Mouse (Mus musculus): ENCODE results near the gene Rpl13. TPM values are rescaled to one million over a fixed set of nuclear protein-coding genes. Genes with fewer than 3 reads are reported as not detected.

The Rpl13 gene
- polyA plus RNA-seq, 1 experiment from 2014 or later = 513 TPM

GRCm38 (mm10) chr8:123150737-123151171 is 48.6 kb downstream of the Rpl13 start:
- Histone ChIP-seq H3K4me3 (ENCODE audit: inconsistent target) (no peak overlapping the region), H3K36me3 (ENCODE audit: inconsistent target) (no peaks in the 10 kb centered on the region), H3K79me2 (ENCODE audit: inconsistent target) (no peaks in the 10 kb centered on the region), H3K27ac (no peak overlapping the region)
- 43% methylated on average over 9 of the region's 9 CpGs for WGBS (ENCODE audit: missing documents)

Other genes with a start within 250 kb of the Rpl13 start
- gene Ankrd11, start 60.1 kb upstream of the Rpl13 start, polyA plus RNA-seq (2018) = 32.7 to 46.6 TPM (median 36.7 TPM) in 3 replicates
- 28.2 to 39.2 TPM (median 32.3 TPM) in 3 replicates for gene Spg7, start 39.4 kb upstream of the Rpl13 start, polyA plus RNA-seq (2018)
- not detected in 3 replicates for gene Cpne7, start 15.0 kb downstream of the Rpl13 start, polyA plus RNA-seq (2018)
- not detected in 3 replicates for gene Sult5a1, start 56.0 kb downstream of the Rpl13 start, polyA plus RNA-seq (2018)
- not detected in 3 replicates for gene Dpep1, start 83.9 kb downstream of the Rpl13 start, polyA plus RNA-seq (2018)
- 35.0 to 103 TPM (median 101 TPM) in 3 replicates for gene Chmp1a, start 110.4 kb downstream of the Rpl13 start, polyA plus RNA-seq (2018)
- 0.27 to 1.4 TPM (median 0.40 TPM) in 3 replicates for gene Spata33, start 110.5 kb downstream of the Rpl13 start, polyA plus RNA-seq (2018)
- 13.9 to 19.0 TPM (median 17.2 TPM) in 3 replicates for gene Cdk10, start 122.5 kb downstream of the Rpl13 start, polyA plus RNA-seq (2018)
- 2.4 to 3.9 TPM (median 2.8 TPM) in 3 replicates for gene Spata2l, start 133.9 kb downstream of the Rpl13 start, polyA plus RNA-seq (2018)
- 9.8 to 12.0 TPM (median 11.1 TPM) in 3 replicates for gene Zfp276, start 151.8 kb downstream of the Rpl13 start, polyA plus RNA-seq (2018)
- 10.8 to 15.8 TPM (median 14.7 TPM) in 3 replicates for gene Vps9d1, start 152.0 kb downstream of the Rpl13 start, polyA plus RNA-seq (2018)
- gene Fanca, start 216.2 kb downstream of the Rpl13 start, polyA plus RNA-seq (2018) = 1.4 to 7.1 TPM (median 4.2 TPM) in 3 replicates
- gene Spire2, start 230.4 kb downstream of the Rpl13 start, polyA plus RNA-seq (2018) = not detected in 3 replicates